Mouse (Mus musculus): ENCODE measurements at regions not wholly inside any gene's neighbourhood (a gene's known extent, or its start where the extent isn't known, plus 50 kb on each side); places are given as distances from the start of the nearest gene placed in this dataset.

DNA sequence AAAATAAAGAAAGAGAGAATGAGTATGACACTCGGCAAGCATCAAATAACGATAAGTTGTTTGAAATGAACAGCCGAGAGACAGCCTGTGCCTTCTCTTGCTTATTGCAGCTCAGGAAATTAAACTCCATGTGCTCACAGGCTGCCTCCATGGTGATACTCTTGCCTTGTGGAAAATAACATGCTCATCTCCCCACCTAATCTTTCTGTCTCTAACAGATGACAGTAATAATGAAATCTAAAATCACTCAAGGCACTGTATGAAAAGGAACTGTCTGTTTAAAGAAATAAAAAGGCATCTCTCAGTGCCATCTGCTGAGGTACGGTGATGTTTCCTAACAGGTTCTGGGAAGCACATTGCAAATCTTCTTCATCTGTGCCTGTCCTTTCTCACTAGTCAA is 247.3 kb downstream of the Aldoart1 start:
- Histone ChIP-seq H3K9ac (ENCODE audit: low read depth, low read length, severe bottlenecking) (no peak overlapping the region), H3K27me3 (ENCODE audit: control insufficient read depth, insufficient read depth, low read length) (no peaks in the 10 kb centered on the region), H3K4me1 (ENCODE audit: control insufficient read depth, insufficient read depth, low read length) (no peaks in the 10 kb centered on the region), H3K27ac (replicated peaks; ENCODE audit: low read depth, low read length) (no peak overlapping the region), H3K9me3 (ENCODE audit: control insufficient read depth, low read length) (no peaks in the 10 kb centered on the region), H3K4me2 (replicated peaks; ENCODE audit: low read depth, low read length, severe bottlenecking) (no peak overlapping the region), H3K36me3 (ENCODE audit: control insufficient read depth, insufficient read depth, low read length) (no peaks in the 10 kb centered on the region), H3K4me3 (replicated peaks; ENCODE audit: low read length) (no peak overlapping the region)
- WGBS = 87% methylated on average over 4 of the region's 4 CpGs
- no peak for TF ChIP-seq POLR2A (IDR thresholded peaks at IDR 0.05; ENCODE audit: borderline replicate concordance, extremely low read depth, insufficient read depth, insufficient read length)
- ATAC-seq (ENCODE audit: low FRiP score, low read depth) (no peak), DNase-seq (ENCODE audit: low spot score) (no peak)

DNA sequence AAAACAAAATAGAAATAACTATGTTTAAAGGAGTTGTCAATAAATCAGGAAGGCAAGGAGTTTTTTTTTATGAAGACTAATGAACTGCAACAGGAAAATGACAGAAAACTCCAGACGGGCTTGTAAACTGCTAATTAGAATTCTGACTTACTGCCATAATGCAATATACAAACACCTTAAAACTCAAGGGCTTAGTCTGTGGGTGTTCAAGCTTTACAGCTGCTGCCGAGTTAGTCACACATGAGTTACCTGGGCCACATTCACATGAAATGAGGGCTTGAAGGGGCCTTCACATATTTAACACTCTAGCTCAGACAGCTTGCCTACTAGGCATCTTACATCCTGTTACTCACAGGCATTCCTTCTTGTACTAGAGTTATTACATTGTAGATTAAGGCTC is 256.9 kb downstream of the Aldoart1 start:
- H3K9ac ChIP-seq (ENCODE audit: low read depth, low read length, severe bottlenecking) = no peak overlapping the region
- no peak overlapping the region for H3K4me3 ChIP-seq (replicated peaks; ENCODE audit: low read length)
- 20% methylated on average over 2 of the region's 2 CpGs for WGBS
- no peak overlapping the region for H3K27ac ChIP-seq (replicated peaks; ENCODE audit: low read depth, low read length)
- H3K4me1 ChIP-seq (ENCODE audit: control insufficient read depth, insufficient read depth, low read length) = no peaks in the 10 kb centered on the region
- no peak for ATAC-seq (ENCODE audit: low FRiP score, low read depth)
- DNase-seq (ENCODE audit: low spot score) = peak; percentile 3
- H3K27me3 ChIP-seq (ENCODE audit: control insufficient read depth, insufficient read depth, low read length) = no peaks in the 10 kb centered on the region
- no peaks in the 10 kb centered on the region for H3K36me3 ChIP-seq (ENCODE audit: control insufficient read depth, insufficient read depth, low read length)
- H3K9me3 ChIP-seq (ENCODE audit: control insufficient read depth, low read length) = no peaks in the 10 kb centered on the region
- H3K4me2 ChIP-seq (replicated peaks; ENCODE audit: low read depth, low read length, severe bottlenecking) = no peak overlapping the region
- no peak for TF ChIP-seq POLR2A (IDR thresholded peaks at IDR 0.05; ENCODE audit: borderline replicate concordance, extremely low read depth, insufficient read depth, insufficient read length)

DNA sequence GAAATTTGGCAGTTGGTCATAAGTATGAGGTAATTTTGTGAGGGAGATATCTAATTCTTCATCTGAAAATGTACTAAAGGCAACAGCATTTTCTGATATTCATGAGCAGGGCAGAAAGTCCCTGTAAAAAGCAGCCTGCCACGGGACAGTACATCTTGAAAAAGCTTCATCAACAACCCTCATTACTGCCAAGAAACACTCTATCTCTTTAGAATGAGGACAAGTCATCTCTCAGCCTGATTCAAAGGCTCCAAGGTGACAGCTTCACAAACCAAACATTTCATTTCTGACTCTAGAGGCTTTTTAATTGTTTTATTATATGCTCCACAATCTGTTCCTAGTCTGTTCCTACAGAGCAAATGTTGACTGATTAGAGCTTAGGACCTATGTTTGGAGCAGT is 260.3 kb downstream of the Aldoart1 start:
- H3K4me2 ChIP-seq (replicated peaks; ENCODE audit: low read depth, low read length, severe bottlenecking) = no peak overlapping the region
- no peaks in the 10 kb centered on the region for H3K9me3 ChIP-seq (ENCODE audit: control insufficient read depth, low read length)
- 59% methylated on average over 1 of the region's 1 CpGs for WGBS
- no peaks in the 10 kb centered on the region for H3K27me3 ChIP-seq (ENCODE audit: control insufficient read depth, insufficient read depth, low read length)
- H3K4me1 ChIP-seq (ENCODE audit: control insufficient read depth, insufficient read depth, low read length) = no peaks in the 10 kb centered on the region
- no peak overlapping the region for H3K4me3 ChIP-seq (replicated peaks; ENCODE audit: low read length)
- ATAC-seq (ENCODE audit: low FRiP score, low read depth) (no peak), DNase-seq (ENCODE audit: low spot score) (no peak)
- H3K27ac ChIP-seq (replicated peaks; ENCODE audit: low read depth, low read length) = no peak overlapping the region
- no peaks in the 10 kb centered on the region for H3K36me3 ChIP-seq (ENCODE audit: control insufficient read depth, insufficient read depth, low read length)
- H3K9ac ChIP-seq (ENCODE audit: low read depth, low read length, severe bottlenecking) = no peak overlapping the region
- no peak for TF ChIP-seq POLR2A (IDR thresholded peaks at IDR 0.05; ENCODE audit: borderline replicate concordance, extremely low read depth, insufficient read depth, insufficient read length)

DNA sequence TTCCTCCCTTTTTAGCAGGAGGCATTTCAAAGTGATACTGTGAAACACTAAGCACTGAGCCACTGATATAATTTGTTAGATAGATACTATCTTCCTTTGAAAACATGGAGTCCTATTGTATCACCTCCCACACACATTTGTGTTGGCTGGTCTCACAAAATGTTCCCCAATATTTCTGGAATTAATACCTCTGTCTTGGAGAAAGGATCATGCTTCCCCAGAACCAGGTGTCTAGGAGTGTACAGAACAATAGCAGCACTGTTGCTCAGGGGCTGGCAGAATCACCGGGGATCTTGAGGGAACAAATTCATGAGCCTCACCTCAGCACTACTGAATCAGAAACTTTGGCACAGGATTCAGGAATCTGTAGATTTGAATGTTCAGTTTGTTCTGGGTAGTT is 277.5 kb downstream of the Aldoart1 start:
- no peak overlapping the region for H3K4me2 ChIP-seq (replicated peaks; ENCODE audit: low read depth, low read length, severe bottlenecking)
- ATAC-seq (ENCODE audit: low FRiP score, low read depth) = no peak
- H3K36me3 ChIP-seq (ENCODE audit: control insufficient read depth, insufficient read depth, low read length) = no peaks in the 10 kb centered on the region
- no peak for TF ChIP-seq POLR2A (IDR thresholded peaks at IDR 0.05; ENCODE audit: borderline replicate concordance, extremely low read depth, insufficient read depth, insufficient read length)
- DNase-seq (ENCODE audit: low spot score) = no peak
- no peak overlapping the region for H3K27ac ChIP-seq (replicated peaks; ENCODE audit: low read depth, low read length)
- H3K4me1 ChIP-seq (ENCODE audit: control insufficient read depth, insufficient read depth, low read length) = peaks cover 11% of the 10 kb centered on the region
- H3K9me3 ChIP-seq (ENCODE audit: control insufficient read depth, low read length) = no peaks in the 10 kb centered on the region
- no peak overlapping the region for H3K9ac ChIP-seq (ENCODE audit: low read depth, low read length, severe bottlenecking)
- 85% methylated on average over 1 of the region's 1 CpGs for WGBS
- no peak overlapping the region for H3K4me3 ChIP-seq (replicated peaks; ENCODE audit: low read length)
- no peaks in the 10 kb centered on the region for H3K27me3 ChIP-seq (ENCODE audit: control insufficient read depth, insufficient read depth, low read length)

DNA sequence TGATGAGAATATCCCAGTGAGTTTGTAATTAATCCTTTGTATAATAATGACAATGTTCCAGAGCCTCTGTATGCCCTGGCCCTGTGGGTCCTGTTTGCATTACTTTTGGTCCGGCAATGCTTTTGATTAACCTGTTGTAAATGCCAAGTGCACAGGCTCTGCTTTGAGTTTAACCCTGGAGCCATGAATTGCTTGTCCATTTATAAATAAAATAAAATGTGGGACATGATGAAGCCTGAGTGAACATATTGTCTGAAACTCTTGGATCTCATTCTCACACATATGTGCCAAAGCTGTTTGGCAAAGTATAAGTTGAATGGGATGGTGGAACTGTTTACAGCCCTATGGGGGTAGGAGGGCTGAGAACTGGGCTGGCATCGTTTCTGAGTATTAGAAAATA is 280.5 kb downstream of the Aldoart1 start:
- WGBS = 23% methylated on average over 2 of the region's 2 CpGs
- Histone ChIP-seq H3K27ac (replicated peaks; ENCODE audit: low read depth, low read length) (no peak overlapping the region), H3K36me3 (ENCODE audit: control insufficient read depth, insufficient read depth, low read length) (no peaks in the 10 kb centered on the region), H3K27me3 (ENCODE audit: control insufficient read depth, insufficient read depth, low read length) (no peaks in the 10 kb centered on the region), H3K4me1 (ENCODE audit: control insufficient read depth, insufficient read depth, low read length) (peaks cover 11% of the 10 kb centered on the region), H3K4me2 (replicated peaks; ENCODE audit: low read depth, low read length, severe bottlenecking) (no peak overlapping the region), H3K9ac (ENCODE audit: low read depth, low read length, severe bottlenecking) (no peak overlapping the region), H3K9me3 (ENCODE audit: control insufficient read depth, low read length) (no peaks in the 10 kb centered on the region), H3K4me3 (replicated peaks; ENCODE audit: low read length) (no peak overlapping the region)
- ATAC-seq (ENCODE audit: low FRiP score, low read depth) (no peak), DNase-seq (ENCODE audit: low spot score) (peak; percentile 15)
- no peak for TF ChIP-seq POLR2A (IDR thresholded peaks at IDR 0.05; ENCODE audit: borderline replicate concordance, extremely low read depth, insufficient read depth, insufficient read length)

DNA sequence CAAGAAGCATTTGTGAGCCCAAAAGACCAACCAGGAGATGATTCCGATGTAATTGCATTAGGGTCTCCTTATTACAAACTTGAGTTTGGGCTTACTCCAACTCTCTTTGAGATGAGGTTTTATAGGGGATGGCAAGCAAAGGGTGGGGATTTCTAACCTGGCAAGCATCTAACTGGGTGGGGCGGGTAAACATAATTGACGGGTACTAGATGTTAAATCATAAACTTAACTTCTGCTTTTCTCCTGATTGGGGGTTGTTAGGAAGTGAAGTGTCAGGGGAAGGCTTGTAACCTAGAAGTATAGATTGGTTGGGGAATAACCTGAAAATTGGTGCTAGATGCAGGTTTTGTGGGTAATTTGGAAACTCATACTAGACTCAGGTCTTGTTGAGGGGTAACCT is 287.2 kb downstream of the Aldoart1 start:
- H3K9ac ChIP-seq (ENCODE audit: low read depth, low read length, severe bottlenecking) = no peak overlapping the region
- TF ChIP-seq POLR2A (IDR thresholded peaks at IDR 0.05; ENCODE audit: borderline replicate concordance, extremely low read depth, insufficient read depth, insufficient read length) = no peak
- 82% methylated on average over 3 of the region's 3 CpGs for WGBS
- no peak overlapping the region for H3K4me3 ChIP-seq (replicated peaks; ENCODE audit: low read length)
- no peak overlapping the region for H3K4me2 ChIP-seq (replicated peaks; ENCODE audit: low read depth, low read length, severe bottlenecking)
- H3K4me1 ChIP-seq (ENCODE audit: control insufficient read depth, insufficient read depth, low read length) = 0 out of 2 replicates have a peak, but pooled peaks cover 1% of the 10 kb centered on the region
- no peaks in the 10 kb centered on the region for H3K27me3 ChIP-seq (ENCODE audit: control insufficient read depth, insufficient read depth, low read length)
- no peak for ATAC-seq (ENCODE audit: low FRiP score, low read depth)
- H3K27ac ChIP-seq (replicated peaks; ENCODE audit: low read depth, low read length) = no peak overlapping the region
- no peaks in the 10 kb centered on the region for H3K9me3 ChIP-seq (ENCODE audit: control insufficient read depth, low read length)
- DNase-seq (ENCODE audit: low spot score) = no peak
- H3K36me3 ChIP-seq (ENCODE audit: control insufficient read depth, insufficient read depth, low read length) = no peaks in the 10 kb centered on the region
